Mouse (Mus musculus) intestine, postnatal 0 days (tissue): ENCODE data around the gene Tom1l2. TPM values are rescaled to one million over a fixed set of nuclear protein-coding genes. Genes with fewer than 3 reads are reported as not detected.

Source experiments
- ATAC-seq: fragments of 200-750 bp; cut with Nextera tagmentation; 2 replicates; pipeline ENCODE4 v1.8.0; 2017; ENCODE audit warnings: mild to moderate bottlenecking, moderate TSS enrichment, moderate library complexity
- H3K27ac ChIP-seq: fragments of 300-500 bp; sonication (generic); 2 replicates; pipeline ENCODE4 v1.5.1; 2014; ENCODE audit warnings: mild to moderate bottlenecking, low read depth, low read length, moderate library complexity
- H3K27me3 ChIP-seq: fragments of 300-500 bp; sonication (generic); replicated peaks from 2 replicates; pipeline ENCODE4 v1.6.1; 2014; ENCODE audit warnings: low read length, mixed read lengths; ENCODE audit not compliant: control insufficient read depth, insufficient read depth
- H3K36me3 ChIP-seq: fragments of 300-500 bp; sonication (generic); 2 replicates; pipeline ENCODE4 v1.6.1; 2014; ENCODE audit warnings: mild to moderate bottlenecking, moderate library complexity; ENCODE audit not compliant: control insufficient read depth, insufficient read depth
- H3K4me1 ChIP-seq: fragments of 300-500 bp; sonication (generic); replicated peaks from 2 replicates; pipeline ENCODE4 v1.6.1; 2014; ENCODE audit warnings: antibody characterized with exemption, low read length, mixed read lengths; ENCODE audit not compliant: control insufficient read depth, insufficient read depth
- H3K4me2 ChIP-seq: fragments of 300-500 bp; sonication (generic); replicated peaks from 2 replicates; pipeline ENCODE4 v1.6.1; 2014; ENCODE audit warnings: low read depth, mild to moderate bottlenecking, moderate library complexity
- H3K4me3 ChIP-seq: fragments of 300-500 bp; sonication (generic); 2 replicates; pipeline ENCODE4 v1.5.1; 2014; ENCODE audit warnings: low read depth, low read length
- H3K9ac ChIP-seq: fragments of 300-500 bp; sonication (generic); 2 replicates; pipeline ENCODE4 v1.6.1; 2014; ENCODE audit warnings: mild to moderate bottlenecking, low read depth, low read length
- H3K9me3 ChIP-seq: fragments of 300-500 bp; sonication (generic); 2 replicates; pipeline ENCODE4 v1.6.1; 2016; ENCODE audit warnings: mixed run types; ENCODE audit not compliant: control insufficient read depth
- CTCF ChIP-seq: sonication (generic); IDR thresholded peaks from 2 replicates; pipeline ENCODE4 v1.5.1; 2016; ENCODE audit warnings: low read depth, mild to moderate bottlenecking, control low read depth, antibody characterized with exemption, moderate library complexity
- WGBS: fragments of 180-500 bp; shearing (Covaris S2); extraction: QIAGEN DNeasy Blood & Tissue Kit; methylation state at CpG from one replicate; pipeline ENCODE4 v1.1.7; 2014; 5-methylcytosine and 5-hydroxymethylcytosine counted together
- polyA plus RNA-seq: library from polyadenylated mRNA; unstranded; fragments of >200 nt; fragmentation: Nextera tagmentation; extraction: Ambion mirVana; gene quantifications from 2 replicates; pipeline ENCODE4 v1.2.1, GENCODE M21; 2015

Gene Tom1l2
- polyA plus RNA-seq, 1 experiment from 2014 or later: 29.6 TPM

GRCm38 (mm10) chr11:60222469-60223236 lies 130.1 kb downstream of the Tom1l2 start, which contains the start of gene Srebf1:
TSS of gene Srebf1 (minus strand) at chr11:60222581.
- H3K27ac ChIP-seq: peak within 1 kb of the TSS; percentile 95
- peaks cover 13% of the 10 kb centered on the region; the same call in 1 of the 2 replicates for H3K4me1 ChIP-seq
- WGBS: 2% methylated on average over 46 of the region's 46 CpGs
- H3K36me3 ChIP-seq: peaks cover 7% of the 10 kb centered on the region; the same call in 1 of the 2 replicates
- H3K9ac ChIP-seq: peak within 1 kb of the TSS; percentile 61
- no peaks in the 10 kb centered on the region for H3K9me3 ChIP-seq
- peak within 1 kb of the TSS; percentile 73 for H3K4me2 ChIP-seq
- ATAC-seq: peak; percentile 76
- no peaks in the 10 kb centered on the region for H3K27me3 ChIP-seq
- H3K4me3 ChIP-seq: peak within 1 kb of the TSS; percentile 34
- peak; percentile 72 for TF ChIP-seq CTCF

- Histone ChIP-seq H3K4me2 (peak overlapping the region; percentile 73), H3K9ac (peak overlapping the region; percentile 61), H3K36me3 (peaks cover 3% of the 10 kb centered on the region; the same call in 1 of the 2 replicates), H3K27me3 (no peaks in the 10 kb centered on the region), H3K27ac (peak overlapping the region; percentile 87; the same call in 1 of the 2 replicates), H3K4me3 (peak overlapping the region; percentile 34), H3K9me3 (no peaks in the 10 kb centered on the region), H3K4me1 (peaks cover 16% of the 10 kb centered on the region; the same call in 1 of the 2 replicates)
- no peak for ATAC-seq
- TF ChIP-seq CTCF: no peak
- 41% methylated on average over 3 of the region's 3 CpGs for WGBS
Measured at GRCm38 (mm10) chr11:60222085-60222468, 130.6 kb downstream of the Tom1l2 start.

GRCm38 (mm10) chr11:60221425-60221824 lies 131.3 kb downstream of the Tom1l2 start:
- peak overlapping the region; percentile 1; the same call in 1 of the 2 replicates for H3K4me2 ChIP-seq
- ATAC-seq: no peak
- H3K4me1 ChIP-seq: peaks cover 16% of the 10 kb centered on the region; the same call in 1 of the 2 replicates
- H3K27me3 ChIP-seq: no peaks in the 10 kb centered on the region
- peak overlapping the region; percentile 95 for H3K27ac ChIP-seq
- whole genome bisulfite sequencing: 71% methylated on average over 6 of the region's 6 CpGs
- no peak overlapping the region for H3K9ac ChIP-seq
- peaks cover 4% of the 10 kb centered on the region; the same call in 1 of the 2 replicates for H3K36me3 ChIP-seq
- no peak overlapping the region for H3K4me3 ChIP-seq
- no peaks in the 10 kb centered on the region for H3K9me3 ChIP-seq
- no peak for TF ChIP-seq CTCF

GRCm38 (mm10) chr11:60220291-60220804 lies 132.4 kb downstream of the Tom1l2 start:
- peak overlapping the region; percentile 83 for H3K4me2 ChIP-seq
- no peaks in the 10 kb centered on the region for H3K9me3 ChIP-seq
- ATAC-seq: peak; percentile 49
- H3K9ac ChIP-seq: peak overlapping the region; percentile 79
- peaks cover 5% of the 10 kb centered on the region; the same call in 1 of the 2 replicates for H3K36me3 ChIP-seq
- H3K4me3 ChIP-seq: peak overlapping the region; percentile 63
- H3K4me1 ChIP-seq: peaks cover 16% of the 10 kb centered on the region; the same call in 1 of the 2 replicates
- under 1% methylated on average over 46 of the region's 46 CpGs for WGBS
- H3K27me3 ChIP-seq: no peaks in the 10 kb centered on the region
- peak overlapping the region; percentile 95 for H3K27ac ChIP-seq
- no peak for TF ChIP-seq CTCF

GRCm38 (mm10) chr11:60219609-60220008 lies 133.1 kb downstream of the Tom1l2 start:
- Histone ChIP-seq H3K27ac (peak overlapping the region; percentile 95), H3K4me1 (peaks cover 16% of the 10 kb centered on the region; the same call in 1 of the 2 replicates), H3K4me2 (peak overlapping the region; percentile 83), H3K4me3 (peak overlapping the region; percentile 63), H3K9ac (peak overlapping the region; percentile 79), H3K36me3 (peaks cover 5% of the 10 kb centered on the region; the same call in 1 of the 2 replicates), H3K27me3 (no peaks in the 10 kb centered on the region), H3K9me3 (no peaks in the 10 kb centered on the region)
- no peak for ATAC-seq
- TF ChIP-seq CTCF: no peak
- WGBS: 8% methylated on average over 8 of the region's 8 CpGs

GRCm38 (mm10) chr11:60217467-60217866 lies 135.2 kb downstream of the Tom1l2 start:
- peak overlapping the region; percentile 71 for H3K27ac ChIP-seq

More at GRCm38 (mm10) chr11:60217467-60217866, 135.2 kb downstream of the Tom1l2 start:
- Histone ChIP-seq H3K27me3 (no peaks in the 10 kb centered on the region), H3K36me3 (peaks cover 5% of the 10 kb centered on the region; the same call in 1 of the 2 replicates), H3K9me3 (no peaks in the 10 kb centered on the region), H3K9ac (no peak overlapping the region), H3K4me2 (0 out of 2 replicates have a peak overlapping the region, but pooled peaks have one; percentile 10), H3K4me1 (peaks cover 13% of the 10 kb centered on the region; the same call in 1 of the 2 replicates), H3K4me3 (no peak overlapping the region)
- no peak for TF ChIP-seq CTCF
- ATAC-seq: peak; percentile 55
- WGBS: 34% methylated on average over 7 of the region's 7 CpGs
